17 mouse cellular contexts compared by ENCODE assay signal in genomic region chr13:57619079-57619768, GRCm38 (mm10).
DNase-seq lines count a peak whose midpoint lies in the region; ATAC-seq and TF ChIP-seq lines count a peak whose summit lies in the region.
"Had no signal": no experiment of that assay in that cellular context is flagged by ENCODE, and none has a peak within 500 bp of the region (broad histone marks: within the 10 kb centered on the region; RNA-seq: fewer than 3 reads in every experiment).

No protein-coding gene starts in this region.

- TF ChIP-seq CTCF in hindbrain, postnatal 0 days (IDR thresholded peaks at IDR 0.05; ENCODE audit: low read depth) = no peak

- no peaks in the 10 kb centered on the region for H3K36me3 ChIP-seq in hindbrain, postnatal 0 days (ENCODE audit: insufficient read depth, low read length)
- H3K36me3 ChIP-seq: hindbrain, embryonic 13.5 days; neural tube, embryonic 12.5 days had no signal

- no peak for ATAC-seq in hindbrain, postnatal 0 days
- ATAC-seq: lung, postnatal 0 days had no signal

- intact Hi-C loops in left cerebral cortex, postnatal 4 days (cut with DNase I) = no loop called here
- intact Hi-C loops in left cerebral cortex, postnatal 36 days (cut with DNase I) = no loop called here

- H3K27me3 ChIP-seq in hindbrain, postnatal 0 days (ENCODE audit: insufficient read depth, low read length) = no peaks in the 10 kb centered on the region
- H3K27me3 ChIP-seq: neural tube, embryonic 12.5 days had no signal

- peak; percentile 78 for DNase-seq in left cerebral cortex, adult 11 months (ENCODE audit: low spot score)
- DNase-seq in left cerebral cortex, postnatal 4 days = no peak
- peak; percentile 31 to 52 for DNase-seq in layer of hippocampus, adult 8-10 months (ENCODE audit: low spot score in 2 of 2)
- peak; percentile 73 to 78 for DNase-seq in left cerebral cortex, postnatal 36 days (ENCODE audit: low spot score in 2 of 2)
- DNase-seq in telencephalon, adult 2 months (ENCODE audit: low read depth, low spot score) = peak; percentile 93
- no peak for DNase-seq in hindbrain, postnatal 0 days (ENCODE audit: low spot score)
- DNase-seq in adrenal gland, postnatal 25 days = no peak
- DNase-seq in cerebellum, adult 9-11 months = no peak
- DNase-seq: adrenal gland, postnatal 10 days; cerebellum, postnatal 10 days; kidney, adult 11 months; kidney, postnatal 14 days; thymus, adult 2 months had no signal

- no peaks in the 10 kb centered on the region for H3K9me3 ChIP-seq in hindbrain, postnatal 0 days (ENCODE audit: low read length)
- H3K9me3 ChIP-seq: hindbrain, embryonic 13.5 days; neural tube, embryonic 12.5 days had no signal

- 67% methylated on average over 17 of the region's 17 CpGs for WGBS in hindbrain, postnatal 0 days

- H3K9ac ChIP-seq in hindbrain, postnatal 0 days (replicated peaks; ENCODE audit: low read length) = no peak overlapping the region
- H3K9ac ChIP-seq: hindbrain, embryonic 13.5 days; liver, embryonic 14.5 days; neural tube, embryonic 12.5 days had no signal

- H3K27ac ChIP-seq in hindbrain, postnatal 0 days = no peak overlapping the region
- H3K27ac ChIP-seq: hindbrain, embryonic 13.5 days; liver, embryonic 14.5 days; neural tube, embryonic 12.5 days had no signal

- no peak overlapping the region for H3K4me2 ChIP-seq in hindbrain, postnatal 0 days (ENCODE audit: low read depth, low read length)
- H3K4me2 ChIP-seq: hindbrain, embryonic 13.5 days; neural tube, embryonic 12.5 days had no signal

- no peak overlapping the region for H3K4me3 ChIP-seq in hindbrain, postnatal 0 days (ENCODE audit: low read length)
- H3K4me3 ChIP-seq: hindbrain, embryonic 13.5 days; neural tube, embryonic 12.5 days had no signal

- no peaks in the 10 kb centered on the region for H3K4me1 ChIP-seq in hindbrain, postnatal 0 days (ENCODE audit: insufficient read depth, low read length)
- H3K4me1 ChIP-seq: neural tube, embryonic 12.5 days had no signal

Comparison
In these comparisons a context has a peak if more than half of its experiments do, and no peak if none do; other contexts are left out.
1. DNase-seq: peak in left cerebral cortex, adult 11 months (single experiment), layer of hippocampus, adult 8-10 months (2 of 2), left cerebral cortex, postnatal 36 days (2 of 2) and telencephalon, adult 2 months (single experiment); none in left cerebral cortex, postnatal 4 days (single experiment), hindbrain, postnatal 0 days (single experiment), adrenal gland, postnatal 25 days (single experiment) and cerebellum, adult 9-11 months (single experiment).